Mouse (Mus musculus) skeletal muscle tissue, adult 2 months (tissue): Measurements from ENCODE around the gene Kcmf1.
A peak's percentile ranks its signal among the peaks of the same experiment; 100 is the strongest.

Source experiments
- DNase-seq: peaks from one replicate; pipeline ENCODE4 v3.0.0-alpha.2; 2012; ENCODE audit warnings: low read depth, low spot score

Gene Kcmf1

GRCm38 (mm10) chr6:72899781-72900681, at the start of gene Kcmf1:
Gene Kcmf1 (minus strand): TSS chr6:72899979.
- DNase-seq: peak; percentile 67

- DNase-seq: no peak
These were observed 49.5 kb upstream of the Kcmf1 start for GRCm38 (mm10) chr6:72949161-72949756.

GRCm38 (mm10) chr6:72948392-72948791, 48.6 kb upstream of the Kcmf1 start:
- DNase-seq: no peak

- DNase-seq: no peak
These were observed 48.2 kb upstream of the Kcmf1 start for GRCm38 (mm10) chr6:72947960-72948359.

- peak; percentile 40 for DNase-seq
These were observed 40.7 kb upstream of the Kcmf1 start for GRCm38 (mm10) chr6:72940493-72940892.

GRCm38 (mm10) chr6:72937859-72938258, 38.1 kb upstream of the Kcmf1 start:
- no peak for DNase-seq

- DNase-seq: no peak
These were observed 37.7 kb upstream of the Kcmf1 start for GRCm38 (mm10) chr6:72937430-72937829.

- DNase-seq: no peak
These were observed 33.2 kb upstream of the Kcmf1 start for GRCm38 (mm10) chr6:72932955-72933354.

GRCm38 (mm10) chr6:72931533-72931932, 31.8 kb upstream of the Kcmf1 start:
- no peak for DNase-seq

- DNase-seq: no peak
These were observed 30.1 kb upstream of the Kcmf1 start for GRCm38 (mm10) chr6:72929795-72930398.

- DNase-seq: peak; percentile 60
These were observed 27.1 kb upstream of the Kcmf1 start for GRCm38 (mm10) chr6:72926755-72927482.

- no peak for DNase-seq
These were observed 26.3 kb upstream of the Kcmf1 start for GRCm38 (mm10) chr6:72926031-72926430.

GRCm38 (mm10) chr6:72923381-72923780, 23.6 kb upstream of the Kcmf1 start:
- DNase-seq: no peak

GRCm38 (mm10) chr6:72921081-72921480, 21.3 kb upstream of the Kcmf1 start:
- DNase-seq: no peak

GRCm38 (mm10) chr6:72918510-72919033, 18.8 kb upstream of the Kcmf1 start:
- no peak for DNase-seq

- DNase-seq: no peak
These were observed 16.6 kb upstream of the Kcmf1 start for GRCm38 (mm10) chr6:72916330-72916729.

- DNase-seq: no peak
These were observed 14.4 kb upstream of the Kcmf1 start for GRCm38 (mm10) chr6:72914087-72914749.

- DNase-seq: no peak
These were observed 11.5 kb upstream of the Kcmf1 start for GRCm38 (mm10) chr6:72911261-72911660.

- no peak for DNase-seq
These were observed 2.6 kb upstream of the Kcmf1 start for GRCm38 (mm10) chr6:72902254-72902990.

- DNase-seq: peak; percentile 13
These were observed 1.2 kb upstream of the Kcmf1 start for GRCm38 (mm10) chr6:72900952-72901351.
